Mouse (Mus musculus) hindbrain, postnatal 0 days (tissue): ENCODE measurements around the gene Dock6. TPM values are rescaled to one million over a fixed set of nuclear protein-coding genes. Genes with fewer than 3 reads are reported as not detected.
A peak's percentile ranks its signal among the peaks of the same experiment; 100 is the strongest.
"Not testable (repeated sequence)": the region's sequence is repeated elsewhere in the genome, so short reads cannot be mapped to it uniquely, and the experiment has no call there.

Source experiments
- ATAC-seq: fragments of 200-750 bp; cut with Nextera tagmentation; 2 replicates; pipeline ENCODE4 v1.8.0; 2017; ENCODE audit warnings: mild to moderate bottlenecking, moderate TSS enrichment, moderate library complexity
- DNase-seq: peaks from one replicate; pipeline ENCODE4 v3.0.0-alpha.2; 2015; ENCODE audit warnings: low spot score
- H3K27ac ChIP-seq: fragments of 300-500 bp; sonication (generic); 2 replicates; pipeline ENCODE4 v1.5.1; 2014; ENCODE audit warnings: mild to moderate bottlenecking
- H3K27me3 ChIP-seq: fragments of 300-500 bp; sonication (generic); 2 replicates; pipeline ENCODE4 v1.6.1; 2014; ENCODE audit warnings: low read length, mixed read lengths; ENCODE audit not compliant: insufficient read depth
- H3K36me3 ChIP-seq: fragments of 300-500 bp; sonication (generic); 2 replicates; pipeline ENCODE4 v1.6.1; 2014; ENCODE audit warnings: low read length, mixed read lengths; ENCODE audit not compliant: insufficient read depth
- H3K4me1 ChIP-seq: fragments of 300-500 bp; sonication (generic); 2 replicates; pipeline ENCODE4 v1.6.1; 2014; ENCODE audit warnings: antibody characterized with exemption, low read length, mixed read lengths; ENCODE audit not compliant: insufficient read depth
- H3K4me2 ChIP-seq: fragments of 300-500 bp; sonication (generic); 2 replicates; pipeline ENCODE4 v1.6.1; 2014; ENCODE audit warnings: low read depth, mild to moderate bottlenecking, low read length, moderate library complexity, mixed read lengths
- H3K4me3 ChIP-seq: fragments of 300-500 bp; sonication (generic); 2 replicates; pipeline ENCODE4 v1.5.1; 2014; ENCODE audit warnings: low read length
- H3K9ac ChIP-seq: fragments of 300-500 bp; sonication (generic); replicated peaks from 2 replicates; pipeline ENCODE4 v1.6.1; 2014; ENCODE audit warnings: mild to moderate bottlenecking, low read length, moderate library complexity, mixed read lengths
- H3K9me3 ChIP-seq: fragments of 300-500 bp; sonication (generic); 2 replicates; pipeline ENCODE4 v1.6.1; 2016; ENCODE audit warnings: low read length, mixed read lengths
- CTCF ChIP-seq: IDR thresholded peaks from 2 replicates; pipeline ENCODE4 v1.5.1; 2016; ENCODE audit warnings: antibody characterized with exemption, control low read depth, low read depth
- WGBS: fragments of 180-500 bp; shearing (Covaris S2); extraction: QIAGEN DNeasy Blood & Tissue Kit; methylation state at CpG from one replicate; pipeline ENCODE4 v1.1.7; 2014; 5-methylcytosine and 5-hydroxymethylcytosine counted together
- polyA plus RNA-seq: library from polyadenylated mRNA; unstranded; fragments of >200 nt; fragmentation: Nextera tagmentation; extraction: Ambion mirVana; gene quantifications from 2 replicates; pipeline ENCODE4 v1.2.1, GENCODE M21; 2015
- total RNA-seq: library from RNA; depleted of rRNA; stranded (reverse); fragments of >200 nt; gene quantifications from 2 replicates; pipeline ENCODE4 v1.2.3, GENCODE M21; 2014

The Dock6 gene
- total and polyA plus RNA-seq, 2 experiments from 2014 or later, result 11.5 to 15.6 TPM

GRCm38 (mm10) chr9:21794344-21794834 lies 58.0 kb downstream of the Dock6 start:
- Histone ChIP-seq H3K4me2 (no peak overlapping the region), H3K9ac (no peak overlapping the region), H3K9me3 (no peaks in the 10 kb centered on the region), H3K4me3 (no peak overlapping the region), H3K36me3 (no peaks in the 10 kb centered on the region), H3K27me3 (no peaks in the 10 kb centered on the region), H3K4me1 (no peaks in the 10 kb centered on the region), H3K27ac (no peak overlapping the region)
- TF ChIP-seq CTCF, result no peak
- no peak for DNase-seq
- no peak for ATAC-seq
- WGBS, result 91% methylated on average over 18 of the region's 18 CpGs

- not testable (repeated sequence) for H3K27me3 ChIP-seq, H3K4me1 ChIP-seq, H3K4me3 ChIP-seq, H3K36me3 ChIP-seq, H3K9ac ChIP-seq, H3K4me2 ChIP-seq, H3K27ac ChIP-seq, DNase-seq, ATAC-seq, H3K9me3 ChIP-seq
- WGBS, result 98% methylated on average over 6 of the region's 6 CpGs
Observed at GRCm38 (mm10) chr9:21793507-21793906, 58.9 kb downstream of the Dock6 start.

GRCm38 (mm10) chr9:21792644-21793043 lies 59.8 kb downstream of the Dock6 start:
- H3K9me3 ChIP-seq, result no peaks in the 10 kb centered on the region
- peak; percentile 72 for ATAC-seq
- H3K4me3 ChIP-seq, result no peak overlapping the region
- no peaks in the 10 kb centered on the region for H3K27me3 ChIP-seq
- H3K27ac ChIP-seq, result no peak overlapping the region
- peak; percentile 74 for DNase-seq
- H3K4me2 ChIP-seq, result no peak overlapping the region
- TF ChIP-seq CTCF, result no peak
- no peak overlapping the region for H3K9ac ChIP-seq
- no peaks in the 10 kb centered on the region for H3K4me1 ChIP-seq
- WGBS, result 30% methylated on average over 8 of the region's 8 CpGs
- no peaks in the 10 kb centered on the region for H3K36me3 ChIP-seq

GRCm38 (mm10) chr9:21791861-21792260 lies 60.6 kb downstream of the Dock6 start:
- no peak for TF ChIP-seq CTCF
- 68% methylated on average over 8 of the region's 8 CpGs for WGBS
- ATAC-seq (no peak), DNase-seq (no peak)
- Histone ChIP-seq H3K27ac (no peak overlapping the region), H3K4me2 (no peak overlapping the region), H3K36me3 (no peaks in the 10 kb centered on the region), H3K9ac (no peak overlapping the region), H3K4me1 (no peaks in the 10 kb centered on the region), H3K9me3 (no peaks in the 10 kb centered on the region), H3K4me3 (no peak overlapping the region), H3K27me3 (no peaks in the 10 kb centered on the region)

GRCm38 (mm10) chr9:21788234-21788633 lies 64.2 kb downstream of the Dock6 start:
- H3K4me3 ChIP-seq, result no peak overlapping the region
- no peak overlapping the region for H3K4me2 ChIP-seq
- H3K27me3 ChIP-seq, result no peaks in the 10 kb centered on the region
- DNase-seq, result no peak
- TF ChIP-seq CTCF, result no peak
- no peak overlapping the region for H3K27ac ChIP-seq
- H3K36me3 ChIP-seq, result no peaks in the 10 kb centered on the region
- H3K9me3 ChIP-seq, result no peaks in the 10 kb centered on the region
- 68% methylated on average over 9 of the region's 9 CpGs for WGBS
- no peak overlapping the region for H3K9ac ChIP-seq
- H3K4me1 ChIP-seq, result no peaks in the 10 kb centered on the region
- ATAC-seq, result no peak

- ATAC-seq (no peak), DNase-seq (no peak)
- Histone ChIP-seq H3K4me1 (no peaks in the 10 kb centered on the region), H3K4me2 (no peak overlapping the region), H3K9ac (no peak overlapping the region), H3K27ac (no peak overlapping the region), H3K36me3 (no peaks in the 10 kb centered on the region), H3K27me3 (no peaks in the 10 kb centered on the region), H3K9me3 (no peaks in the 10 kb centered on the region), H3K4me3 (no peak overlapping the region)
- no peak for TF ChIP-seq CTCF
- 78% methylated on average over 5 of the region's 5 CpGs for WGBS
Observed at GRCm38 (mm10) chr9:21787654-21788053, 64.8 kb downstream of the Dock6 start.

GRCm38 (mm10) chr9:21786906-21787305 lies 65.5 kb downstream of the Dock6 start:
- peak; percentile 70 for ATAC-seq
- TF ChIP-seq CTCF, result peak; percentile 78
- Histone ChIP-seq H3K4me1 (no peaks in the 10 kb centered on the region), H3K9ac (no peak overlapping the region), H3K4me2 (no peak overlapping the region), H3K27ac (no peak overlapping the region), H3K4me3 (no peak overlapping the region), H3K27me3 (no peaks in the 10 kb centered on the region), H3K36me3 (no peaks in the 10 kb centered on the region), H3K9me3 (no peaks in the 10 kb centered on the region)
- 14% methylated on average over 6 of the region's 6 CpGs for WGBS
- peak; percentile 69 for DNase-seq

GRCm38 (mm10) chr9:21786309-21786708 lies 66.1 kb downstream of the Dock6 start:
- not testable (repeated sequence) for H3K4me2 ChIP-seq, DNase-seq

More at GRCm38 (mm10) chr9:21786309-21786708, 66.1 kb downstream of the Dock6 start:
- not testable (repeated sequence) for H3K27me3 ChIP-seq, H3K4me3 ChIP-seq, H3K36me3 ChIP-seq, H3K27ac ChIP-seq, H3K9me3 ChIP-seq, ATAC-seq, H3K9ac ChIP-seq, H3K4me1 ChIP-seq
- WGBS, result 95% methylated on average over 1 of the region's 2 CpGs
